Mouse (Mus musculus) mouse embryonic stem cell (cell line): ENCODE data around the gene Gm20388.
"Not testable (repeated sequence)": the region's sequence is repeated elsewhere in the genome, so short reads cannot be mapped to it uniquely, and the experiment has no call there.

Experiments
- in situ Hi-C, 2 experiments: fragments of 300-500 bp; cut with MboI; formaldehyde crosslinking; loops; 1 replicate in 1 of 2; 3 replicates in 1 of 2; pipeline ENCODE4 v1.14.3; 2019 to 2020; ENCODE audit warnings: low sequenced_read_pairs in 2 of 2, low pct_unique_long_range_greater_than_20kb in 1 of 2, mixed read lengths in 1 of 2; ENCODE audit not compliant: unreplicated experiment in 1 of 2

The Gm20388 gene

GRCm38 (mm10) chr8:123444131-123444530 lies 3533.5 kb downstream of the Gm20388 start:
- in situ Hi-C loops: no loop called here

GRCm38 (mm10) chr8:123445981-123446380 lies 3535.3 kb downstream of the Gm20388 start:
- in situ Hi-C loops: no loop called here

GRCm38 (mm10) chr8:123446799-123447198 lies 3536.2 kb downstream of the Gm20388 start:
- in situ Hi-C loops: no loop called here

GRCm38 (mm10) chr8:123450783-123451182 lies 3540.1 kb downstream of the Gm20388 start:
- in situ Hi-C loops: no loop called here

- in situ Hi-C loops: not testable (repeated sequence)
These were observed 3541.1 kb downstream of the Gm20388 start for GRCm38 (mm10) chr8:123451747-123452146.

GRCm38 (mm10) chr8:123452149-123452548 lies 3541.5 kb downstream of the Gm20388 start:
- in situ Hi-C loops: no loop called here

GRCm38 (mm10) chr8:123453291-123453690 lies 3542.7 kb downstream of the Gm20388 start:
- in situ Hi-C loops: no loop called here

GRCm38 (mm10) chr8:123453951-123454350 lies 3543.3 kb downstream of the Gm20388 start:
- in situ Hi-C loops: no loop called here

GRCm38 (mm10) chr8:123454559-123454958 lies 3543.9 kb downstream of the Gm20388 start:
- in situ Hi-C loops: no loop called here

- in situ Hi-C loops: no loop called here
These were observed 3553.0 kb downstream of the Gm20388 start for GRCm38 (mm10) chr8:123463651-123464050.

- in situ Hi-C loops: no loop called here
These were observed 3556.8 kb downstream of the Gm20388 start for GRCm38 (mm10) chr8:123467476-123467875.

- in situ Hi-C loops: not testable (repeated sequence)
These were observed 3562.3 kb downstream of the Gm20388 start for GRCm38 (mm10) chr8:123472991-123473390.

- in situ Hi-C loops: not testable (repeated sequence)
These were observed 3563.9 kb downstream of the Gm20388 start for GRCm38 (mm10) chr8:123474549-123474948.

GRCm38 (mm10) chr8:123476911-123477736 lies 3566.5 kb downstream of the Gm20388 start:
- in situ Hi-C loops: no loop called here

GRCm38 (mm10) chr8:123477737-123478258 lies 3567.2 kb downstream of the Gm20388 start, which contains the start of gene Afg3l1:
Gene Afg3l1, plus strand, starts transcription at chr8:123477903.
- in situ Hi-C loops: no loop called here

- in situ Hi-C loops: no loop called here
These were observed 3568.0 kb downstream of the Gm20388 start for GRCm38 (mm10) chr8:123478456-123479218.

GRCm38 (mm10) chr8:123482627-123483026 lies 3572.0 kb downstream of the Gm20388 start:
- in situ Hi-C loops: no loop called here

- in situ Hi-C loops: no loop called here
These were observed 3580.8 kb downstream of the Gm20388 start for GRCm38 (mm10) chr8:123491280-123492075.
